Mouse (Mus musculus) forebrain, embryonic 15.5 days (tissue): ENCODE measurements around the gene Pdzd2. TPM values are rescaled to one million over a fixed set of nuclear protein-coding genes. Genes with fewer than 3 reads are reported as not detected.

Source experiments
- ATAC-seq: fragments of 200-750 bp; cut with Nextera tagmentation; replicated peaks from 2 replicates; pipeline ENCODE4 v1.8.0; 2017; ENCODE audit warnings: mild to moderate bottlenecking, moderate TSS enrichment, moderate library complexity
- H3K27ac ChIP-seq: fragments of 300-500 bp; sonication (generic); replicated peaks from 2 replicates; pipeline ENCODE4 v1.5.1; 2015; ENCODE audit warnings: mild to moderate bottlenecking, inconsistent platforms
- H3K27me3 ChIP-seq: fragments of 300-500 bp; sonication (generic); 2 replicates; pipeline ENCODE4 v1.6.1; 2015; ENCODE audit warnings: inconsistent platforms
- H3K36me3 ChIP-seq: fragments of 300-500 bp; sonication (generic); 2 replicates; pipeline ENCODE4 v1.6.1; 2015; ENCODE audit warnings: mild to moderate bottlenecking, inconsistent platforms
- H3K4me1 ChIP-seq: fragments of 300-500 bp; sonication (generic); 2 replicates; pipeline ENCODE4 v1.6.1; 2015; ENCODE audit warnings: inconsistent platforms
- H3K4me2 ChIP-seq: fragments of 300-500 bp; sonication (generic); replicated peaks from 2 replicates; pipeline ENCODE4 v1.6.1; 2015; ENCODE audit warnings: mild to moderate bottlenecking, inconsistent platforms
- H3K4me3 ChIP-seq: fragments of 300-500 bp; sonication (generic); 2 replicates; pipeline ENCODE4 v1.5.1; 2015; ENCODE audit warnings: mild to moderate bottlenecking, inconsistent platforms
- H3K9ac ChIP-seq: fragments of 300-500 bp; sonication (generic); replicated peaks from 2 replicates; pipeline ENCODE4 v1.6.1; 2015; ENCODE audit warnings: mild to moderate bottlenecking, inconsistent platforms
- H3K9me3 ChIP-seq: fragments of 300-500 bp; sonication (generic); 2 replicates; pipeline ENCODE4 v1.6.1; 2016; ENCODE audit warnings: inconsistent platforms
- WGBS: fragments of 180-500 bp; shearing (Covaris S2); methylation state at CpG from one replicate; pipeline ENCODE4 v1.1.7; 2015; ENCODE audit warnings: mixed read lengths; 5-methylcytosine and 5-hydroxymethylcytosine counted together
- polyA plus RNA-seq: library from polyadenylated mRNA; unstranded; fragments of >200 nt; fragmentation: Nextera tagmentation; extraction: Ambion mirVana; gene quantifications from 2 replicates; pipeline ENCODE4 v1.2.1, GENCODE M21; 2015

Gene Pdzd2
- polyA plus RNA-seq, 1 experiment from 2014 or later: 10.3 TPM

DNA sequence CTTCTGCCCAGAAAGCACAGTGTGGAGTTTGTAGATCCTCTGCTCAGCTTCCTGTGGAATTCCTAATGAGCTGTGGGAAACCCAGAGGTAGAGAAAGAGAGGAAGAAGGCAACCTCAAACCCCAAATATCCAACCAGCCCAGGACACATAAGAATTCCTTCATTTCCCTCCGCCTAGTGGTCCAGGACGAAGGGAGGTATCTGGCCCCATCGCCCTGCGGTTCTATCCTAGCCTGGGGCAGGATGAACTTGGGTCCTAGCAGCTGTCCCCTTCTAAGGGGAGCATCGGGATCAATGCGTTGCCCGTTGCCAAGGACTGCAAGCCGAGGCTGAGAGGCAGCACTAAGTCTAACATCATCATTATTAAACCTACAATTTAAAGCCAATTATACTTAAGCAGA, 104.8 kb downstream of the Pdzd2 start:
- Histone ChIP-seq H3K9me3 (no peaks in the 10 kb centered on the region), H3K9ac (no peak overlapping the region), H3K4me2 (no peak overlapping the region), H3K4me1 (no peaks in the 10 kb centered on the region), H3K27me3 (no peaks in the 10 kb centered on the region), H3K27ac (no peak overlapping the region), H3K4me3 (no peak overlapping the region), H3K36me3 (no peaks in the 10 kb centered on the region)
- ATAC-seq: no peak
- WGBS: 60% methylated on average over 8 of the region's 8 CpGs

DNA sequence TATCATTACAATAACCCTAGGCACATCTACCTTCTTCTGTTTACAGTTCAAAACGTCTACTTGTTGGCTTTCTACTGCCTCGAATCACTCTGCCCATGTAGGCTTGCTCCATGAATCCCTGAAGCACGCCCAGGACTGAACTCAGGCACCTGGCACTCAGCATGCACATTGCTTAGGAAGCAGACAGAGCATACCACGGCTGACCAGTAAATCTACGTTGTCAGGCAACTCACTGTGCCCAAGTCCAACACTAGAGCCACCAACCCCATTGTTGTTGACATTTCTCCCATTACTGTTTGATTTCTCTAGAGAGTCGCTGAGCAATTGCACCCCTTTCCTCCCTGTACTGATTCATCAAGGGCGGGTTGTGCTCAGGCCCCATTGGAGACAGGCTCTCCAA, 110.6 kb downstream of the Pdzd2 start:
- Histone ChIP-seq H3K4me2 (no peak overlapping the region), H3K27me3 (no peaks in the 10 kb centered on the region), H3K4me1 (no peaks in the 10 kb centered on the region), H3K9me3 (no peaks in the 10 kb centered on the region), H3K27ac (no peak overlapping the region), H3K9ac (no peak overlapping the region), H3K4me3 (no peak overlapping the region), H3K36me3 (no peaks in the 10 kb centered on the region)
- 91% methylated on average over 7 of the region's 7 CpGs for WGBS
- ATAC-seq: no peak

DNA sequence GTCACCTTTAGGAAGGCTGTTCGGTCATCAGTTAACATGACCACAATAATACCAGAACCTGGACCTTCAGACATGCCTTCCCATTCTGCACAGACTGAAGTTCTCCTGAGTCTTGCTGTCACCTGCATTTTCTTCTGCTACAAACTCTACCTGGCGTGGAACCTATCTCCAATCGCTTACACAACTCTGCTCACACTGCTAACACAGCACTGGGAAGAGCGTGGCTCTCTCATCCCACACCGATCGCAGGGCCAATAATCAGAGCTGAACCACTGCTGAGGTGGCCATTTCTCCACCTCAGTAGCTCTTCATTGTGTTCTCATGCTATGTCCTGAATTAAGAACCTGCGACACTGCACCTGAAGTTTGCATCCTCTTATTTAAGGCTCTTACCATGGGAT, 111.3 kb downstream of the Pdzd2 start:
- WGBS: 95% methylated on average over 7 of the region's 7 CpGs
- Histone ChIP-seq H3K4me2 (no peak overlapping the region), H3K9me3 (no peaks in the 10 kb centered on the region), H3K27ac (no peak overlapping the region), H3K4me3 (no peak overlapping the region), H3K4me1 (no peaks in the 10 kb centered on the region), H3K9ac (no peak overlapping the region), H3K36me3 (no peaks in the 10 kb centered on the region), H3K27me3 (no peaks in the 10 kb centered on the region)
- ATAC-seq: no peak

- H3K4me1 ChIP-seq: no peaks in the 10 kb centered on the region
- H3K9ac ChIP-seq: no peak overlapping the region
- whole genome bisulfite sequencing: 88% methylated on average over 9 of the region's 9 CpGs
- H3K4me3 ChIP-seq: no peak overlapping the region
- H3K27ac ChIP-seq: no peak overlapping the region
- H3K27me3 ChIP-seq: no peaks in the 10 kb centered on the region
- no peaks in the 10 kb centered on the region for H3K9me3 ChIP-seq
- no peak for ATAC-seq
- no peaks in the 10 kb centered on the region for H3K36me3 ChIP-seq
- no peak overlapping the region for H3K4me2 ChIP-seq
Measured at GRCm38 (mm10) chr15:12626930-12627329, 112.8 kb downstream of the Pdzd2 start.

DNA sequence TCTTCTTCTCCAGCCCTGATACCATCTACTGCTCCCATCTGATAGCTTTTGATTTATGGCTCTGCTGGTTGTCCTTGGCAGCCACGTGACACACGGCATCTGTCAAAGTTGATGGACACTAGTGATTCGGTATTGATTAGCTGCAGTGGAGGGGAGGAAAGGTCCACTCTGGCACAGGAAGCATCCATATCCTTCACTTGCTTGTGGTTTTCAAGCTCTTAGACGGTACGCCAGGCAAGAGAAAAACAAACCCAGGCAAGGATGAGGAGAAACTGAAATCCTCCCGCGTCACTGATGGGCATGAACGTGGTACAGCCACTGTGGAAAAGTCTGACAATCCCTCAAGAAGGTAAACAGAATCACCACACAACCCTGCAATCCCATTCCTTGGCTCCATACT, 113.6 kb downstream of the Pdzd2 start:
- Histone ChIP-seq H3K4me1 (no peaks in the 10 kb centered on the region), H3K27me3 (no peaks in the 10 kb centered on the region), H3K9me3 (no peaks in the 10 kb centered on the region), H3K27ac (no peak overlapping the region), H3K4me3 (no peak overlapping the region), H3K4me2 (no peak overlapping the region), H3K9ac (no peak overlapping the region), H3K36me3 (no peaks in the 10 kb centered on the region)
- 90% methylated on average over 8 of the region's 8 CpGs for WGBS
- no peak for ATAC-seq

GRCm38 (mm10) chr15:12625524-12625923, 114.2 kb downstream of the Pdzd2 start:
- H3K4me2 ChIP-seq: no peak overlapping the region
- 48% methylated on average over 6 of the region's 6 CpGs for WGBS
- no peaks in the 10 kb centered on the region for H3K36me3 ChIP-seq
- H3K9me3 ChIP-seq: no peaks in the 10 kb centered on the region
- no peaks in the 10 kb centered on the region for H3K4me1 ChIP-seq
- no peak overlapping the region for H3K9ac ChIP-seq
- no peak overlapping the region for H3K27ac ChIP-seq
- ATAC-seq: no peak
- H3K27me3 ChIP-seq: no peaks in the 10 kb centered on the region
- no peak overlapping the region for H3K4me3 ChIP-seq

- Histone ChIP-seq H3K36me3 (no peaks in the 10 kb centered on the region), H3K9me3 (no peaks in the 10 kb centered on the region), H3K4me2 (no peak overlapping the region), H3K27ac (no peak overlapping the region), H3K4me3 (no peak overlapping the region), H3K9ac (no peak overlapping the region), H3K27me3 (no peaks in the 10 kb centered on the region), H3K4me1 (no peaks in the 10 kb centered on the region)
- no peak for ATAC-seq
- WGBS: 90% methylated on average over 4 of the region's 4 CpGs
Measured at GRCm38 (mm10) chr15:12623521-12623920, 116.2 kb downstream of the Pdzd2 start.

GRCm38 (mm10) chr15:12622701-12623100, 117.0 kb downstream of the Pdzd2 start:
- Histone ChIP-seq H3K9ac (no peak overlapping the region), H3K27me3 (no peaks in the 10 kb centered on the region), H3K36me3 (no peaks in the 10 kb centered on the region), H3K4me2 (no peak overlapping the region), H3K4me3 (no peak overlapping the region), H3K27ac (no peak overlapping the region), H3K9me3 (no peaks in the 10 kb centered on the region), H3K4me1 (no peaks in the 10 kb centered on the region)
- WGBS: 90% methylated on average over 5 of the region's 5 CpGs
- no peak for ATAC-seq

DNA sequence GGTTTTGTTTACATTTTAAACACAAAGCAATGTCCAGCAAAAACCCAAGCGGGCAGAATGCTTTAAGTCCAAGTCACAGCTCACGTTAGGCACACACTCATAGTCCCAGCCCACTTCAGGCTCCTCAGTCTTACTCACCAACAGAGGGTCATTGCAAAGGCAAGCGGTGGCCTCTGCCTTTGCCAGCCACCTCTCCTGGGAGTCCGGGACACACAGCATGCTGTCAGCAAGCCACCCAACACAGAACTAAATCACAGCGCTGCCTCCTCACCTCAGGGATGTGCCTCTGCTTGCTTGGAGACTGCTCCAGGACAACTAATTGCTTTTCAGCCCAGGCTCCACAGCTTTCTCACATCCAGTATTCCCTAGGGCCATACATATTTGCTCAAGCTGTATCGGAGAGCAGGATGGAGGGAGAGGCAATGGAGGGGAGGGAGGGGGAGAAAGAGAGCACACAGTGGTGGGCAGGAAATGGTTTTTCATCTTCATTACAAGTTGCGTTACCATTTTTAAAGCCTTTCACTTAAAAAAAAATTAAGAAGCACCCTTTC, 117.6 kb downstream of the Pdzd2 start:
- H3K27ac ChIP-seq: no peak overlapping the region
- H3K4me3 ChIP-seq: no peak overlapping the region
- 75% methylated on average over 7 of the region's 7 CpGs for WGBS

DNA sequence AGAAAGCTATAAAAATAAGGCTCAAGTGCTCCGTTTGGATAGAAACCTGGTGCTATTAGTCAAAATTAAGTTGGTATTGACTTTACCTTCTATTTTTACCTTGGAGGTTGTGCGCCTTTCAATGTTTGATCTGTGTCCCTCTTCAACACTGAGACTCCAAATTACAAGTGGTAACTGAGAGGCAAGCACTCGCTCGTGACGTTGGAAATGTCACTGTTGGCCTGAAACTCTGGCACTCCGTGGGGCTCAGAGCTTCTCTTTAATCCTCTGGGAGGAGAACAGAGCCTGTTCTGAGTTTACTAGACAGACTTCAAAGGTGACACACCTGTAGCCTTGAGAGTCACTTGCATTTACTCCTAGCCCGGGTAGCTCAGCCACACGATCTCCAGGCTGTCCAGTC, 120.5 kb downstream of the Pdzd2 start:
- H3K9ac ChIP-seq: no peak overlapping the region
- no peaks in the 10 kb centered on the region for H3K9me3 ChIP-seq
- no peaks in the 10 kb centered on the region for H3K36me3 ChIP-seq
- H3K4me2 ChIP-seq: no peak overlapping the region
- peaks cover 5% of the 10 kb centered on the region; the same call in 1 of the 2 replicates for H3K4me1 ChIP-seq
- H3K27ac ChIP-seq: no peak overlapping the region
- H3K27me3 ChIP-seq: no peaks in the 10 kb centered on the region
- no peak for ATAC-seq
- 84% methylated on average over 8 of the region's 8 CpGs for WGBS
- no peak overlapping the region for H3K4me3 ChIP-seq

More for the DNA sequence above, 117.6 kb downstream of the Pdzd2 start:
- ATAC-seq: no peak
- H3K4me2 ChIP-seq: no peak overlapping the region
- H3K4me1 ChIP-seq: no peaks in the 10 kb centered on the region
- H3K9ac ChIP-seq: no peak overlapping the region
- H3K27me3 ChIP-seq: no peaks in the 10 kb centered on the region
- no peaks in the 10 kb centered on the region for H3K9me3 ChIP-seq
- H3K36me3 ChIP-seq: no peaks in the 10 kb centered on the region

DNA sequence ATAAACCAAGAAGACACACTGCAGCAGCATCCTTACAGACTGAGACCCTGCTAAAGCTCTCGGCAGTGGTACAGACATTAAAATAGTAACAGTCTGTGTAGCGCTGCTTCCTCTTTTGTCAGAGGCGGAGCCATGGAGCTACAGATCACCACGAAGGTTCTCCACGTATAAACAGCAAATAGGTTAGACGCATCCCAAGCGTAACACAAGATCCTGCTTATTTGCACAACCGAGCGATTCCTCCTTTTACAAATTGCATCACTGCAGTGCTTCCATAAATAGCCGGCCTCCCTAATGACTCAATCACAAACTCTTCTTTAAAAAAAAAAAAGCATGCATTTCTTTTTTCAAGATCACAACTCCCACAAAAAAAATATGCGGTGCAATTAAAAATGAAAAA, 122.1 kb downstream of the Pdzd2 start:
- H3K27ac ChIP-seq: no peak overlapping the region
- 79% methylated on average over 11 of the region's 11 CpGs for WGBS
- no peak overlapping the region for H3K4me2 ChIP-seq
- no peak overlapping the region for H3K9ac ChIP-seq
- no peaks in the 10 kb centered on the region for H3K9me3 ChIP-seq
- peaks cover 12% of the 10 kb centered on the region for H3K4me1 ChIP-seq
- no peaks in the 10 kb centered on the region for H3K27me3 ChIP-seq
- ATAC-seq: no peak; the same call in 1 of the 2 replicates
- no peak overlapping the region for H3K4me3 ChIP-seq
- H3K36me3 ChIP-seq: no peaks in the 10 kb centered on the region

GRCm38 (mm10) chr15:12617220-12617619, 122.5 kb downstream of the Pdzd2 start:
- H3K36me3 ChIP-seq: no peaks in the 10 kb centered on the region
- no peaks in the 10 kb centered on the region for H3K9me3 ChIP-seq
- no peak for ATAC-seq
- peaks cover 12% of the 10 kb centered on the region for H3K4me1 ChIP-seq
- H3K27me3 ChIP-seq: no peaks in the 10 kb centered on the region
- WGBS: 80% methylated on average over 8 of the region's 8 CpGs
- H3K27ac ChIP-seq: no peak overlapping the region
- H3K4me2 ChIP-seq: no peak overlapping the region
- H3K4me3 ChIP-seq: no peak overlapping the region
- H3K9ac ChIP-seq: no peak overlapping the region
